In genomic region chr10:130470311-130470760, GRCm38 (mm10) we compare ENCODE assay signal across 8 mouse cellular contexts. TPM values are rescaled to one million over a fixed set of nuclear protein-coding genes. Genes with fewer than 3 reads are reported as not detected.
DNase-seq lines count a peak whose midpoint lies in the region; ATAC-seq and TF ChIP-seq lines count a peak whose summit lies in the region.

No protein-coding gene starts in this region.

- no peak overlapping the region for H3K27ac ChIP-seq in lung, embryonic 14.5 days (ENCODE audit: low read depth)

- DNase-seq in lung, embryonic 14.5 days, result peak; percentile 76
- no peak for DNase-seq in lung, adult 2 months
- peak; percentile 84 for DNase-seq in brain, embryonic 14.5 days (ENCODE audit: low read depth)
- DNase-seq in forelimb bud, embryonic 11.5 days (ENCODE audit: low read depth, low spot score), result peak; percentile 40
- peak; percentile 1 to 37 for DNase-seq in kidney, postnatal 25 days
- peak; percentile 27 for DNase-seq in right cerebral cortex, postnatal 14 days
- no peak for DNase-seq in thymus, adult 18-20 months

- no peak for TF ChIP-seq POLR2A in lung, adult 2 months (IDR thresholded peaks at IDR 0.05; ENCODE audit: borderline replicate concordance, extremely low read depth, low read depth, low read length)
- no peak for TF ChIP-seq POLR2A in brain, embryonic 14.5 days (IDR thresholded peaks at IDR 0.05; ENCODE audit: borderline replicate concordance, extremely low read depth, insufficient read depth, insufficient read length, poor library complexity, severe bottlenecking)

- H3K4me3 ChIP-seq in lung, embryonic 14.5 days (ENCODE audit: low read depth, low read length), result peak overlapping the region; percentile 33
- H3K4me3 ChIP-seq in lung, adult 2 months (replicated peaks; ENCODE audit: extremely low read depth, low read depth, low read length), result no peak overlapping the region

- H3K36me3 ChIP-seq in lung, embryonic 14.5 days (ENCODE audit: insufficient read depth), result no peaks in the 10 kb centered on the region

- no peaks in the 10 kb centered on the region for H3K4me1 ChIP-seq in lung, embryonic 14.5 days (ENCODE audit: insufficient read depth)
- no peaks in the 10 kb centered on the region for H3K4me1 ChIP-seq in lung, adult 2 months (ENCODE audit: control insufficient read depth, insufficient read depth, low read length)

- peak; percentile 100 for ATAC-seq in lung, embryonic 14.5 days (ENCODE audit: insufficient read depth)
- peak; percentile 93 for ATAC-seq in megakaryocyte progenitor cell, adult 5-6 weeks (replicated peaks; ENCODE audit: poor library complexity)

- no peak for TF ChIP-seq CTCF in lung, embryonic 14.5 days (IDR thresholded peaks at IDR 0.05; ENCODE audit: low read depth)
- TF ChIP-seq CTCF in lung, adult 2 months (IDR thresholded peaks at IDR 0.05; ENCODE audit: insufficient read depth, low read length), result no peak
- no peak for TF ChIP-seq CTCF in brain, embryonic 14.5 days (IDR thresholded peaks at IDR 0.05; ENCODE audit: borderline replicate concordance, extremely low read depth, insufficient read depth, insufficient read length)

- H3K4me2 ChIP-seq in lung, embryonic 14.5 days, result peak overlapping the region; percentile 60

- peak overlapping the region; percentile 45 for H3K9ac ChIP-seq in lung, embryonic 14.5 days

- H3K9me3 ChIP-seq in lung, embryonic 14.5 days (ENCODE audit: low read depth, low read length), result no peaks in the 10 kb centered on the region

- 1% methylated on average over 34 of the region's 36 CpGs for WGBS in lung, embryonic 14.5 days
- 3% methylated on average over 36 of the region's 36 CpGs for WGBS in lung, adult 2 months

- no peaks in the 10 kb centered on the region for H3K27me3 ChIP-seq in lung, embryonic 14.5 days (ENCODE audit: insufficient read depth, low read length)

RNA-seq across cellular contexts. Expression of gene Vmn2r86, which starts 14.5 kb away (rescaled TPM):
- not detected in 2 replicates for polyA plus RNA-seq in lung, embryonic 14.5 days (2014; fragmentation: Nextera tagmentation; extraction: Ambion mirVana)
- polyA plus RNA-seq in lung, adult 2 months (2012; rRNA removed), result not detected in 2 replicates
- 0.04 and 0.08 TPM in 2 replicates for polyA plus RNA-seq in brain, embryonic 14.5 days (2012; rRNA removed)
- total RNA-seq in megakaryocyte progenitor cell, adult 5-6 weeks (2015), result not detected in 2 replicates
- not detected in 2 replicates for total RNA-seq in megakaryocyte progenitor cell, adult 5-6 weeks (2017)

RNA-seq across cellular contexts. Expression of gene Vmn2r87, which starts 26.9 kb away (rescaled TPM):
- polyA plus RNA-seq in lung, embryonic 14.5 days (2014; fragmentation: Nextera tagmentation; extraction: Ambion mirVana), result not detected in 2 replicates
- polyA plus RNA-seq in lung, adult 2 months (2012; rRNA removed), result not detected in 2 replicates
- 0.35 and 0.38 TPM in 2 replicates for polyA plus RNA-seq in brain, embryonic 14.5 days (2012; rRNA removed)
- total RNA-seq in megakaryocyte progenitor cell, adult 5-6 weeks (2015), result not detected in 2 replicates
- not detected in 2 replicates for total RNA-seq in megakaryocyte progenitor cell, adult 5-6 weeks (2017)

RNA-seq across cellular contexts. Expression of gene Vmn2r85, which starts 40.8 kb away (rescaled TPM):
- not detected in 2 replicates for polyA plus RNA-seq in lung, embryonic 14.5 days (2014; fragmentation: Nextera tagmentation; extraction: Ambion mirVana)
- not detected in 2 replicates for polyA plus RNA-seq in lung, adult 2 months (2012; rRNA removed)
- polyA plus RNA-seq in brain, embryonic 14.5 days (2012; rRNA removed), result 0.04 TPM in 2 replicates
- total RNA-seq in megakaryocyte progenitor cell, adult 5-6 weeks (2015), result not detected in 2 replicates
- total RNA-seq in megakaryocyte progenitor cell, adult 5-6 weeks (2017), result not detected in 2 replicates

Comparison
In these comparisons a context has a peak if more than half of its experiments do, and no peak if none do; other contexts are left out.
1. DNase-seq: peak in lung, embryonic 14.5 days (single experiment), brain, embryonic 14.5 days (single experiment), forelimb bud, embryonic 11.5 days (single experiment), kidney, postnatal 25 days (2 of 2) and right cerebral cortex, postnatal 14 days (single experiment); none in lung, adult 2 months (single experiment) and thymus, adult 18-20 months (0 of 2).